Mouse (Mus musculus): ENCODE results near the gene Il13.

Gene Il13

DNA sequence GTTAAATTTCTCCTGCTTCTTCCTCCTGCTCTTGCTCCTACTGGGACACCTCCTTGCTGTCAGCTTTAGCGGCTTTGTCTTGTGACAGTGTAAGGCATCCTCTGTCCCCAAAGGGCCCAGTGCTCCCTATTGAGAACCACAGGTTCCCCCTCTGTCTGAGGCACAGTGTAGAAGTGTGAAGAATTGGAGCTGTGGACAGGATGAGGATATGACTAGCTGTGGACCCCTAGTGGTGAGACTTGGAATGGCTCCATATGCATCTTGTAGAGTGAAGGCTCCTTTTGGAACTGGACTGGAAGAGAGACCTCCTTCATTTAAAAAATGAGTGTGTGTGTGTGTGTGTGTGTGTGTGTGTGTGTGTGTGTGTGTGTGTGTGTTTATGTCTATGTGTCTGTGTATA is 6.6 kb downstream of the Il13 start:
- DNase-seq, result peak; percentile 43 to 51

DNA sequence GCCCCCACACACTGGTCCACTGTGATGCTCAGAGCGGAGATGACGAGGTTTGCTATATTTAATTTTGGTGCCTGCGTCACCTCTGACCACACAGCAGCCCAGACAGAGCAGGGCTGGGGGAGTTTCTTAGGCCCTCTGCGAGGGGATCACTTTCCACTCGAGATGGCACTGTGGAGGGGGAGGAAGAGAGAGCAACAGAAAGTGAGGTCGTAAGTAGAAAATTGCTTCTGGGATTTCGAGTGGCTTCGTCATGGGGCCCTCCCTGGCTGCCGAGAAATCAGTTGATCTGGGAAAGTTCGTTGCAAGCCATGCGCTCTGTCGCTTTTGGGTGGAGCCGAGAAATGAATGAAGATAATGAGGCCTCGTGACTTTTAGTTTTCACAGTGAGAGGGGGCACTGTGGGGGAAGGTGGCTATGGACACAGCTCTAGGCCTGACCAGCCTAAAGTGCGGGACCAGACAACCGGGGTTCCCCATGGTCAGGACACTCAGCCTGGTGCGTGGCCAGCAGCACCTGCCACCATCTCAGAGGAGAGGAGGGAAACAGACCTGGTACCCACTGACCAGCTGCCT is 7.6 kb downstream of the Il13 start:
- DNase-seq, result no peak

DNA sequence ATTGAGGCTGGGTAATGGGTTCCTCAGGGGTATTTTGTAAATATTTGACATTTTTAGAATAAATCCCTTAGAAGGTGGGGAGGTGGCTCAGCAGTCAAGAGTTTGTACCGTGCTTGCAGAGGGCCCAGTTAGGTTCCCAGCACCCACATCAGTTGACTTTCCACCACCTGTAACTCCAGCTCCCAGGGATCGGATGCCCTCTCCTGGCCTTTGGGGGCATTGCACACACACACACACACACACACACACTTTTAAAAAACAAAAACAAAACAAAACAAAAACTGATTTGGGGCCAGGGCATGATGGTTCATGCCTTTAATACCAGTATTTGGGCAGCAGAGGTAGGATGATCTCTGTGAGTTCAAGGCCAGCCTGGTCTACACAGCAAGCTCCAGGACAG is 10.4 kb downstream of the Il13 start:
- DNase-seq, result no peak

DNA sequence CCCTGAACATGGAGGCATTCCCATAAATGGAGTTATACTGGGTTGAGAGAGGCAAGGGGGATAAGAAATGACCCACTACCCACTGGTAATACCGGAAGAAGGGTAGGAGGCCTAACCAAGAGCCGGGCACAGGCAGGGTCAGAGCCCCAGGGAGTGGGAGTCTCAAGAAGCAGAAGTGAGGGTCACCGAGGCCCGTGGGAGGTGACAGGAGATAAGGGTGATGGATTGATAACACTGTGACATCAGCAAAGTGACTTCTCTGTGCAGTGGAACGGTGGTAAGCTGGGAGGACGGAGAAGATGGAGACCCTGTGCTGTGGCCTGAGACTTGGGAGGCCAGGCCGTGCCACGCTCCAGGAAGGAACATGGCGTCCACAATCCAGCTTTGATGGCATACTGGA is 10.9 kb downstream of the Il13 start:
- DNase-seq, result no peak

DNA sequence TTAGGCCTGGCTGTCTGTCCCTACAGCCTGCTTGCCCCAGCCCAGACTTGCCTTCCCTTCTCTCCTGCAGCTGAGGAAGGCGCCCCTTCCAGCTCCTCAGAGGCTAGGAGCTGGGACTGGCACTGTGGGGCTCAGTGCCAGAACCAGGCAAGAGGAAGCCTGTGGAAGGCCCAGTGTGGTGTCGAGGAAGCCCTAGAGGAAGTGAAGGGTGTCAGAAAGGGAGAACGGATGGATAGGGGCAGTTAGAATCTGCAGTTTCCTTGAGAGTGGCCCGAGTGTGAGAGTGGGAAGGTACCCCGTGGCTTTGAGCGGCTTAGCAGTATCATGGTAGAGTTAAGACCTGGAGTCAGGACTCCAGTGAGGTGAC is 12.1 kb downstream of the Il13 start:
- DNase-seq, result no peak

DNA sequence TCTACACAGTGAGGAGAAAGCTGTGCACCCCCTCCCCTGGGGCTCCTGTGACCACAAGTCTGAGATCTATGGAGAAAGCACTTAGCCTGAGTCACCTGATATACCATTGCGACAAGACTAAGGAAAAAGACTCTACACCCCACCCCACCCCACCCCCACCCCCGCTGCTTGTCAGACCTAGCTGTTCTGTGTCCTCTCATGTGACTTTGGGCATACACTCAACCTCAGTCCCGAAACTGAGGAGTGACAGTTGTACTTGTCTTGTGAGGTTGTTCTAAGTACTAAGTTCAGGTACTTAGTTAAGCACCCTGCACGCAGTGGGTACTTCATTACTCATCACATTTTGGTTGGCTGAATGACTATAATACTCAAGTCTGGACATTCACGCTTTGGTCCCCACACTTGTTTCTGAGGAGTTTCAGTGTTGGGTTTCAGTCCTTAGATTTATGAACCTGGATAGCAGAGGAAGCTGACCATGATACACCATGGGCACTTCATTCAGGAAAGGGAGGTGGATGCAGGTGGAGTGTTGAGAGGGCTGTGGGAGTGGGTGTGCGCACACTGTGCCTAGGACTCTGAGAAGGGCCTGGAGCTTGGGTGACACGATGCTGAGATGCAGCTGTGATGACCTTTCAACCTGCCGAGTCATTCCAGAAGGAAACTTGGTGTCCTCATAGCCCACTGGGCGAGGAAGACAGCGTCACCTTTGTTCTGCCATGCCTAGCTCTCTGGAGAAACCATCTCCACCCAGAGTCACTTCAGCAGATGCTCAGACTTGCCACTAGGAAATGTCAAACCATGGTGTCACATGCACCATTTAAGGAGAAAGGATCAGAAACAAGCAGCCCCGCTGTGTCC is 12.7 kb downstream of the Il13 start:
- no peak for DNase-seq

DNA sequence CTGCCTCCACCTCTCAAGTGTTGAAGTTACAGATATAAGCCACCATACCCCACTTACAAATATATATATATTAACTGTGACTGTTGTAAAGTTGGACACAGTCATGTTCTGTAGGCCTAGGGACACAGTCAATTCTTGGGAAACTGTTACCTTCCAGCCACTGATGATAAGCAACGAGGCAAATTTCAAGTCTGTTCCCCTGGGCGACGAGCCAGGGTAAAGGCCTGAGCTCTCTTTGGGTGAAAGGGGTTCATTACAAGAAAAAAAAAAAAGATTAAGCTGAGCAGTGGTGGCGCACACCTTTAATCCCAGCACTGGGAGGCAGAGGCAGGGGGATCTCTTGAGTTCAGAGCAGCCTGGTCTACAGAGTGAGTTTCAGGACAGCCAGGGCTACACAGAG is 14.4 kb downstream of the Il13 start:
- DNase-seq, result no peak

DNA sequence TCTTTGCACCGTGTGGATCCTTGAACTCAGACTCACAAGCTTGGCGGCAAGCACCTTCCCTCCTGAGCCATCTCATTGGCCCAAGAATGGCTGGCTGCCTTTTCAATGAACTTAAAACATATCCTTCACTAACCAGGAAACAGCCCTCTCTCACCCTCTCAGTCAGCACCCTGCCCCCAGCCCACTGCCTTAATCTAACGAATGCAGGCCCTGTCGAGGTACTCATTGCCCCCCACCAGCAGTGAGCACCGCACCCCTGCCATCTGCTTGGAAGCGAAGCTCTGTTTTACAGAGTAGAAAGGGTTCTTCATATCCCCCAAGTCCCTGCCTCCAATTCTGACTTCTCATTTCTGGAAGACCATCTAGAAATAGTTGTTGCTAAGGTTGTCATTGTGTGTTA is 15.1 kb downstream of the Il13 start:
- no peak for DNase-seq

DNA sequence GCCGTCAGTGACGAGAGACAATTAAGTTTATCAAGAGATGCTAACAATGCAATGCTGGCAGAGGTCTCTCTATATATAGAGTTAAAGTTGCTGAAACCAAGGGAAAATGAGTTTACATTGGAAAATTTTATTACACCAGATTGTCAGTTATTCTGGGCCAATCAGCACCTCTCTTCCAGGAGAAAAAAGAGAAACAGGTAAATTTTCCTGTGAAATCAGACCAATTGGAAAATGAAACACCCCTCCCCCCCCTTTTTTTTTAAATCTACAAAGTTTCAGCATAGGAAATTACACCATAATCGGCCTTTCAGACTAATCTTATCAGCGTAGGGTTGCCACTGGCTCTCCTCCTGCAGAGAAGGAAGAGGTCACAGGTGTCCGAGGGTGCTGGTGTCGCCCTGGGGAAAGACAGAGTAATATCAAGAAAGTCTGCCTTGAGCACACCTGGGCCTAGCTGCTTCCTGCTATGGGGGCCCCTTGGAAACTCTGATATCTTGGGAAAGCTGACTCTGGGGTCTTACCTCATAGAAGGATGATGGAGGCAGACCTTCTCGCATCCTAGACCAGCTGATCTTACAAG is 15.8 kb downstream of the Il13 start, which contains the start of gene Il4:
TSS of gene Il4 (minus strand) at position 51 of the 580 bp plus-strand sequence.
- DNase-seq, result no peak

DNA sequence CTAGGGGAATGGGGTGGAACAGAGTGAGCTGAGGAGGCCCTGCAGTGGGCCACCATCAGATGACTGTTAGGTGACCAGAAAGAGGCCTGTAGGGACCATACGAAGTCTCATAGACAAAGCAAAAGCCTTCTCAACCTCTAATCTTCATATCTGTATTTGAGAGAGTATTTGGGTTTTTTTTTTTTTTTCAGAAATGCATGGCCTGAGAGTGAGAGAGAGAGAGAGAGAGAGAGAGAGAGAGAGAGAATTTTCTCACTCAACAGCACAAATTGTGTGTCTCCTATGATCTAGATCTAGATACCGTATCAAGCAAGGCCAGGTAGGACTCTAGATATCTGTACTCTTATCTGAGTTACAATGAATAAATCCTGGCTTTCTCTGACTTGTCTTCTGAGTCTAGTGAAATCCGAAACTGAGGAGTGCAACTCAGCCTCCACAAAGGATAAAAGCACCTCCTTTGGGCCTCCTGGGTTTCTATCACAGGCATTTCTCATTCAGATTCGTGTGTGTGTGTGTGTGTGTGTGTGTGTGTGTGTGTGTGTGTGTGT is 16.9 kb downstream of the Il13 start:
- no peak for DNase-seq

DNA sequence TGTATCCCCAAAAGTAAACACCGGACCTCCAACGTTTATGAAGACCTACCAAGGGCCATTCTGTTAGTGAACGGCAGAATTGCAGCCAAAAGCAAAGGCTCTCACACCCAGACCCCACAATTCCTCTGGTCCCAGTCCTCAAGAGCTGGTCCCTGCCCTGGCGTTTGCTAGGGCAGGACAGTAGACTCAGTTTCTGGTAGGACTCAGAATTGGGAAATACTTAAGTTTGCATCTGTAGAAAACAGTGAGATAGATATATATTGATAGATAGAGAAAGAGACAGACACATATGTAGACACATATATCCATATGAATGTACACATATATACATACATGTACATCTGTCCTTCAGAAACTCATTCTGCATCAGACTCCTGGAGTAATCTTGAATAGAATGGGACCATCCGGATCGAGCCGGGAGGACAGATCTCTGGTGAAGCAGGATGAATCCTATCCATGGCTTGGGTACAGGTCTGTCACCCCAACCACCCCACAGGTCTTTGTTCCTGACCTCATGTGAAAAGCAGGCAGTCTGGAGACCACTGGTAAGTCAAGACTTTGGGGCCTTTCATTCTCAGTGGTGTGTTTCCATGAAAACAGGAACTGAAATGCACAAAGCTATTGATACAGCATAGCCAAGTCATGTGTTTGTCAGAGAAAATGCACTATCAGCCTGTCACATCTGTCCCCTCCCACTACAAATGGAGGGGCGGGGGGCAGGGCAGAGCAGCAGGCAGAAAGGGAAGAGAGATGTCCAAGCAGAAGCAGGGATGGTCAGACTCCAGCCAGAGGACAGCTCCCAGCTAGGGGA is 17.5 kb downstream of the Il13 start:
- DNase-seq, result no peak

DNA sequence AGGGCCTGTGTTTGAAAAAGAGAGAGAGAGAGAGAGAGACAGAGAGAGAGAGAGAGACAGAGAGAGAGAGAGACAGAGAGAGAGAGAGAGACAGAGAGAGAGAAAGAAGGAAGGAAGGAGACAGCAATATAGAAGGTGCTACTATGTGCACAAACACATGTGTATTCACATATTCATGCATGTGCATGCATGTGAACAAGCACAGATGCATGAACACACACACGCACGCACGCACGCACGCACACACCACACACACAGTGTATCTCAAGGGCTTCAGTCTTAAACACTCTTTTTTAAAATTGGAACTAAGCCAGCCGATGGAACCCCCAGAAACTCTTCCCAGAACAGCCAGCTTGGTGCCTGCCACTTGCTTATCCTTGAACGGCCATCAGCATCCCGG is 18.9 kb downstream of the Il13 start:
- no peak for DNase-seq

DNA sequence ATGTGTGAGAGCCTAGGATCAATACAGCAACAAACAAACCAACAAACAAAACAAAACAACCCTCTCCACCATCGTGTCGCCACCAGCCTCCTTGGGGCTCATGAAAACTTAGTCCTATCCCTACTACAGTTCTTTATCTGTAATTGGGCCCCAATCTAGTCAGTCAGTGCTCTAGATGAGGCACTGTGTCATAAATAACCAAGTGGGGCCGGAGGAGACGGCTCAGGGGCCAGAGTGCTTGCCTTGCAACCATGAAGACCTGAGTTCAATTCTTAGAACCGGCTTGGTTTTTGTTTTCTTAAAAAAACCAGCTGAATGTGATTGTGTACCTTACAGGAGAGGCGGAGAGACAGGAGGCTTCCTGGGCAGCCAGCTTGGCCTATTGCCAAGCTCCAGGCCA is 19.3 kb downstream of the Il13 start:
- no peak for DNase-seq

DNA sequence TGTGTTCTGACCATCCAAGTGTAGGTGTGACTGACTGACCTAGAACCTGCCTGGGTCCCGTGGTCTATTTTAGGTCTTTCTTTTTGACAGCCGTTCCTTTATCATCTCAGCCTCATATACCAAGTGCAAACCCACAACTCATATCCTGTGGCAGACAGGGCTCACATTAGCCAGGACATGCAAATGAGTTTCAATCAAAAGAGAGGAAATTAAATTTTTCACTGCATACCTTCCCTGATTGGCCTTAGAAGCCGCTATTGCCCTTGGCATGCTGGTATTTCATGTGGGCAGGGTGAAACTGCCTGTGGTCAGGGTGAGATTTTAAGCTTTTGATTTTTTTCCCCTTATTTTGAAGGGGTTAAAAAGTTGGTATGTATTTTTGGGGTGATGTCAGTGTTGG is 24.8 kb downstream of the Il13 start:
- DNase-seq, result no peak

DNA sequence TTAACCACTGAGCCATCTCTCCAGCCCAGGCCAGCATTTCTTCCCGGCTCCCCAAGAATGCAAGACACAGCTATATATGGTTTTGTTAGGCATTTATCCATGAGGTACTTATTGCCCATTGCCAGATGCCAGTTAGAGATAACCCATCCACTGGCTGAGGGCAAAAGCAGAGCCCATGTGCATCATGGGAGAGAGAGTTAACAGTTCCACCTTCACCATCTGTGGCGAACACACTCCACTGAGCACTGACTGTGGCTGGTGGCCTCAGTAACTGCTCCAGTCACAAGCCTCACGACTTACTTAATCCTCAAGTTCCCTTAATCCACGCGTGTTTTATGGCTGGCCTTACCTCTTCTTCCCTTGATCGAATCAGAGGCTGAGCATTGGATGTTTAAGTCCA is 25.3 kb downstream of the Il13 start:
- no peak for DNase-seq

DNA sequence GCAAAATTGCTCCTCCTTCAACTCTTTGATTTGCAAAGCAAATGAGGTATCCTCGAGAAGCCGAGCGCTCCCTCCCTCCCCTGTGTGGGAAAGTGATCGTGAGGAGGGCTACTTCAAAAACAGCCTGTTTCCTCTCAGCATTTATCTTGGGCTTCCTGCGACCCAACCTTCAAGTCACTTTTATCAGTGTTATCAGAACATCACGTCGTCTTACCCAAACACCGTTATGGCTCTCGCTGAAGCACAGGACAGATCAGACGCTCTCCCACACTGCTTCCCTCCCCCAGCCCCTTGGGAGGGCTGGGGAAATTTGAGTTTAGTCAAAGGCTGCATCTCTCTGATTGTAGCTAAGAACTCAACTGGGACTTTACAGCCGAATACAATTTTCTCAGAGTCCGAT is 28.9 kb downstream of the Il13 start:
- no peak for DNase-seq

DNA sequence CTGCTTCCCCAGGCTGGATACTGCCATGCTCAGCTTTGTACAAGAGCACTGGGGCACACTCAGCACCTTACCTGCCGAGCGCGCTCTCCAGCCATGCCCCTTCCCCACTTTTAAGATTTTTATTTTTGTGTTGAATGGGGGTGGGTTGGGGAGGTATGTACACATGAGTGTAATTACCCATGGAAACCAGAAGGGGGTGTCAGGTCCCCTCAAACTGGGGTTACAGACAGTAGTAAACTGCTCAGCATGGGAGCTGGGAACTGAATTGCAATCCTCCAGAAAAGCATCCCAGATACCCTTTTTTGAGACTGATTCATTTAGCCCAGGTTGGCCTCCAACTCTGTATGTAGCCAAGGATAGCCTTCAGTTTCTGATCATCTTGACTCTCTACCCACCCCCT is 29.5 kb downstream of the Il13 start:
- DNase-seq, result no peak

DNA sequence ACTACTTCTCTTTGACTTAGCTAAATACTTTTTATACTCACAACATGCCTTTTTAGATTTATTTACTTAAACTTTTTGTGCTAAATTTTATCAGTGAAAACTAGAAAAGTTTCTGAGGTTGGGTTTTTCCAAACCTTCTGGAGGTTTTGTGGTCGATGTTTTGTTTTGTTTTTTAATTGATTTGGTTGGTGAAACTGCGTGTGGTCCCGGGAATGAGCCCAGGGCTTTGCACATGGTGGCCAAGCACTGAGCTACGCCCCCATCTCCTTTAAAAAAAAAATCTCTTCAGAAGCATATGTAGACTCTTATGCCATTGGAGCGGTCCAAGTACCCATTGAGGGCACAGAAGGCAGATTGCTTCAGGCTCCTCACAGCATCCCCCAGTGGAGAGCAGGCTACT is 43.4 kb downstream of the Il13 start:
- DNase-seq, result no peak

DNA sequence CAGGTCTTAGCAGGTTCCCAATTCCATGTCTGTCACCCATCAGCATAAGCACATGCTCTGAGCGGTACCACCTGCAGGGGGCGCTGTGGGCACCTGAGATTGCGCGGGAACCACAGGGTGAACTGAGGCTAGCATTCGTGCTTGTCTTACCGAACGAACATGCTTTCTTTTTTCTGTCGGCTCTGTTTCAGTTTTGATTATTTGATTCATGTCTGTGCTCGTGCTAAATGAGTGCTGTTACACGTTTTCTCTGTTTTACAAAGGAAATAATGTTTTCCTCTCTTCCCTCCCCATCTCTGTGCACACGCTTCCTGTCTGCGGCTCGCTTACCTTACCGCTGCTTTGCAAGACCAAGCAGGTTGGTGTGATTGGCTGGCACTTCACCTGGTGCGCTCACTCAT is 44.1 kb downstream of the Il13 start:
- DNase-seq, result peak; percentile 59 to 68

DNA sequence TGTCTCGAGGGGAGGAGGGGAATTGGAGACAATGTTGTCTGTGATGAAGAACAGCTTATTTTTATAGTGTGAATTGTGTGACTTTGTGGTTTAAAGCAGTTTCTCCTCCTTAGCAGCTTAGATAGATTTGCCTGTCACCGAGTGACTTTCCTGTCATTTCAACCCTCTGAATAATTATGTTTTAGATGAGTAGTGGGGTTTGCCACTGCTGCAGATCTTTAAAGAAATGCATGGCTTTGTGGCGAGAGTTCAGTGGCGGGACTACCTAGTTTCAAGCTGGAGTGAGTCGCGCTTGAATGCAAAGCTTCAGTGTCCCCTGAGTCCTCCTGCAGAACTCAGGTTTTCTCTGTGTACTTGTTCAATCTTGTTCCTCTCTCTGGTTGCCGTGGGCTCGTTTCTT is 46.2 kb downstream of the Il13 start:
- no peak for DNase-seq

DNA sequence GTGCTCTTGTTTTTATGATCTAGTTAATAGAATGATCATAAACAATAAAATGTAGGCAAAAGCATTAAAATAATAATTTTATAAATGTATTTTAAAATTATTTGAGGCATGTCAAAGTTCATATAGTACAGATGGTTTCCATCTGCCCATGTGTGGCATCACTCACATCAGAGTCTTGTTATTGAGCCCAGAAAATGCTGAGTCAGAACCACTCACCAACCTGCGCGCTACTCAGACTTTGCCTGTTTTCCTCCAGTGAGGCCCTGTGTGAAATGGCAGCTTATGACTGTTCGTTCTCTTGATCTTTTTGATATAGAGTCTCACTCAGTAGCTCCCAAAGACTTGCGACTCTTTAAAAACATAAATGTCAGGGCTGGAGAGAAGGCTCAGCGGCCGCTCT is 49.0 kb downstream of the Il13 start:
- DNase-seq, result no peak

DNA sequence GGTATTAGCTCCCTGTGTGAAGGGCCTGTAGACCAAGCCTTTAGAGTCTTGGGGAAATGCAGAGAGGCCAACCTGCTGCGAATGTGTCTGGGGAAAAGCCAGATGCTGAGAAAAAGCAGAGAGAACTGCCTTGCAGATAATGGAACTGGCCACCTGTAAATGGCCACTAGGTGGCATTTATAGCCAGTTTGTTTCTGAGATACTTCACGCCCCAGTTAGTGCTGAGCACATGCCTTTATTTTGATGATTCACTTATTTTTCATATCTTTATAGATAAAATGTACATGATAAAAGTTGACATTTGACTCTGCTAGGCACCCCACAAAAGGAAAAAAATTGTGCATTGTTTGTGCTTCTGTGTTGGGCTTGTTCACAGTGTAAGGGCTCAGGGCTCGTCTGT is 49.7 kb downstream of the Il13 start:
- no peak for DNase-seq

DNA sequence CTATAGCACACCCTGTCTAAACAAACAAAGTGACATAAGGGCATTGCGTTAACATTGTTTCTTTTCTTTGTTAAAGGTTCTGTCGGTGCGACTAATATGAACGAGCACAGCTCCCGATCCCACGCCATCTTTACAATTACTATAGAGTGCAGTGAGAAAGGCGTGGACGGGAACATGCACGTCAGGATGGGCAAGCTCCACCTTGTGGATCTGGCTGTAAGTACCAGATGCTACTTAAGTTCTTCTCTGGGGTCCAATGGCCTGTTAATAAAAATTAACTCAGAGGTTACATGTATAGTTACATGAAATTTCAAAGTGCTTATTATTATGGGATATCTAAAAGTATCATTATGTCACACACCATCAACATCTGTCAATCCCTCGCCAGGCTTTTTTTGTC is 51.4 kb downstream of the Il13 start:
- DNase-seq, result no peak

All from thymus, postnatal 36 days (tissue).